Mouse (Mus musculus) limb, embryonic 15.5 days (tissue): ENCODE results near the gene Msh3. TPM values are rescaled to one million over a fixed set of nuclear protein-coding genes. Genes with fewer than 3 reads are reported as not detected.

ENCODE experiments used
- ATAC-seq: fragments of 200-750 bp; cut with Nextera tagmentation; 2 replicates; pipeline ENCODE4 v1.8.0; 2017; ENCODE audit warnings: low read depth, moderate TSS enrichment; ENCODE audit not compliant: insufficient number of reproducible peaks, low FRiP score, low TSS enrichment
- H3K27ac ChIP-seq: fragments of 300-500 bp; sonication (generic); 2 replicates; pipeline ENCODE4 v1.5.1; 2015; ENCODE audit warnings: moderate library complexity, mild to moderate bottlenecking, inconsistent platforms
- H3K27me3 ChIP-seq: fragments of 300-500 bp; sonication (generic); 2 replicates; pipeline ENCODE4 v1.6.1; 2015; ENCODE audit warnings: inconsistent platforms
- H3K36me3 ChIP-seq: fragments of 300-500 bp; sonication (generic); 2 replicates; pipeline ENCODE4 v1.6.1; 2015; ENCODE audit warnings: inconsistent platforms
- H3K4me1 ChIP-seq: fragments of 300-500 bp; sonication (generic); 2 replicates; pipeline ENCODE4 v1.6.1; 2015; ENCODE audit warnings: inconsistent platforms
- H3K4me2 ChIP-seq: fragments of 300-500 bp; sonication (generic); 2 replicates; pipeline ENCODE4 v1.6.1; 2015; ENCODE audit warnings: mild to moderate bottlenecking, inconsistent platforms
- H3K4me3 ChIP-seq: fragments of 300-500 bp; sonication (generic); 2 replicates; pipeline ENCODE4 v1.5.1; 2015; ENCODE audit warnings: mild to moderate bottlenecking, inconsistent platforms
- H3K9ac ChIP-seq: fragments of 300-500 bp; sonication (generic); 2 replicates; pipeline ENCODE4 v1.6.1; 2015; ENCODE audit warnings: inconsistent platforms
- H3K9me3 ChIP-seq: fragments of 300-500 bp; sonication (generic); 2 replicates; pipeline ENCODE4 v1.6.1; 2016; ENCODE audit warnings: inconsistent platforms
- WGBS: fragments of 180-500 bp; shearing (Covaris S2); methylation state at CpG from one replicate; pipeline ENCODE4 v1.1.7; 2015; 5-methylcytosine and 5-hydroxymethylcytosine counted together
- polyA plus RNA-seq: library from polyadenylated mRNA; unstranded; fragments of >200 nt; fragmentation: Nextera tagmentation; extraction: Ambion mirVana; gene quantifications from 2 replicates; pipeline ENCODE4 v1.2.1, GENCODE M21; 2015

Msh3 gene
- polyA plus RNA-seq, 1 experiment from 2014 or later: 22.1 TPM

GRCm38 (mm10) chr13:92326030-92326429 is 28.8 kb downstream of the Msh3 start:
- Histone ChIP-seq H3K9ac (no peak overlapping the region), H3K4me2 (no peak overlapping the region), H3K27me3 (no peaks in the 10 kb centered on the region), H3K4me1 (no peaks in the 10 kb centered on the region), H3K27ac (no peak overlapping the region), H3K9me3 (no peaks in the 10 kb centered on the region), H3K4me3 (no peak overlapping the region), H3K36me3 (no peaks in the 10 kb centered on the region; the same call in 1 of the 2 replicates)
- 69% methylated on average over 5 of the region's 5 CpGs for WGBS
- ATAC-seq: no peak

GRCm38 (mm10) chr13:92320770-92321169 is 34.0 kb downstream of the Msh3 start:
- no peak for ATAC-seq
- Histone ChIP-seq H3K27me3 (no peaks in the 10 kb centered on the region), H3K9me3 (no peaks in the 10 kb centered on the region), H3K27ac (no peak overlapping the region), H3K4me3 (no peak overlapping the region), H3K4me2 (no peak overlapping the region), H3K9ac (no peak overlapping the region), H3K36me3 (peaks cover 2% of the 10 kb centered on the region; the same call in 1 of the 2 replicates), H3K4me1 (no peaks in the 10 kb centered on the region)
- 50% methylated on average over 5 of the region's 5 CpGs for WGBS

GRCm38 (mm10) chr13:92314613-92315012 is 40.2 kb downstream of the Msh3 start:
- no peak for ATAC-seq
- Histone ChIP-seq H3K9me3 (no peaks in the 10 kb centered on the region), H3K36me3 (peaks cover 18% of the 10 kb centered on the region; the same call in 1 of the 2 replicates), H3K4me1 (no peaks in the 10 kb centered on the region), H3K4me3 (no peak overlapping the region), H3K27me3 (no peaks in the 10 kb centered on the region), H3K9ac (no peak overlapping the region), H3K4me2 (no peak overlapping the region), H3K27ac (no peak overlapping the region)
- WGBS: 57% methylated on average over 5 of the region's 5 CpGs

GRCm38 (mm10) chr13:92305680-92306079 is 49.1 kb downstream of the Msh3 start, which contains the start of gene Gm20379:
Gene Gm20379 (plus strand): TSS chr13:92305980.
- peaks cover 4% of the 10 kb centered on the region; the same call in 1 of the 2 replicates for H3K4me1 ChIP-seq
- 97% methylated on average over 11 of the region's 11 CpGs for WGBS
- H3K9me3 ChIP-seq: no peaks in the 10 kb centered on the region
- peaks cover 13% of the 10 kb centered on the region for H3K36me3 ChIP-seq
- no peaks in the 10 kb centered on the region for H3K27me3 ChIP-seq
- no peak within 1 kb of the TSS for H3K4me2 ChIP-seq
- H3K4me3 ChIP-seq: no peak within 1 kb of the TSS
- H3K9ac ChIP-seq: no peak within 1 kb of the TSS
- ATAC-seq: no peak
- no peak within 1 kb of the TSS for H3K27ac ChIP-seq

GRCm38 (mm10) chr13:92304291-92304690 is 50.5 kb downstream of the Msh3 start:
- WGBS: 91% methylated on average over 5 of the region's 5 CpGs
- ATAC-seq: no peak
- no peak overlapping the region for H3K4me3 ChIP-seq
- no peak overlapping the region for H3K9ac ChIP-seq
- no peak overlapping the region for H3K4me2 ChIP-seq
- H3K36me3 ChIP-seq: peaks cover 12% of the 10 kb centered on the region
- no peaks in the 10 kb centered on the region for H3K9me3 ChIP-seq
- peaks cover 4% of the 10 kb centered on the region; the same call in 1 of the 2 replicates for H3K4me1 ChIP-seq
- H3K27me3 ChIP-seq: no peaks in the 10 kb centered on the region
- no peak overlapping the region for H3K27ac ChIP-seq

- H3K27ac ChIP-seq: no peak overlapping the region
- H3K36me3 ChIP-seq: peaks cover 3% of the 10 kb centered on the region; the same call in 1 of the 2 replicates
- H3K27me3 ChIP-seq: no peaks in the 10 kb centered on the region
- peaks cover 4% of the 10 kb centered on the region; the same call in 1 of the 2 replicates for H3K4me1 ChIP-seq
- 26% methylated on average over 8 of the region's 8 CpGs for WGBS
- no peak overlapping the region for H3K9ac ChIP-seq
- no peak overlapping the region for H3K4me3 ChIP-seq
- H3K4me2 ChIP-seq: no peak overlapping the region
- H3K9me3 ChIP-seq: no peaks in the 10 kb centered on the region
- ATAC-seq: 0 out of 2 replicates have a peak, but pooled peaks have one; percentile 35
Measured at GRCm38 (mm10) chr13:92303062-92303948, 51.5 kb downstream of the Msh3 start.

- H3K27me3 ChIP-seq: no peaks in the 10 kb centered on the region
- ATAC-seq: no peak
- H3K27ac ChIP-seq: no peak overlapping the region
- no peaks in the 10 kb centered on the region for H3K9me3 ChIP-seq
- no peak overlapping the region for H3K9ac ChIP-seq
- WGBS: 62% methylated on average over 4 of the region's 4 CpGs
- no peak overlapping the region for H3K4me3 ChIP-seq
- no peak overlapping the region for H3K4me2 ChIP-seq
- peaks cover 3% of the 10 kb centered on the region; the same call in 1 of the 2 replicates for H3K36me3 ChIP-seq
- peaks cover 4% of the 10 kb centered on the region; the same call in 1 of the 2 replicates for H3K4me1 ChIP-seq
Measured at GRCm38 (mm10) chr13:92302466-92302865, 52.3 kb downstream of the Msh3 start.

- H3K36me3 ChIP-seq: peaks cover 3% of the 10 kb centered on the region; the same call in 1 of the 2 replicates
- H3K4me3 ChIP-seq: no peak overlapping the region
- no peaks in the 10 kb centered on the region for H3K27me3 ChIP-seq
- no peaks in the 10 kb centered on the region for H3K9me3 ChIP-seq
- no peak overlapping the region for H3K9ac ChIP-seq
- no peak for ATAC-seq
- H3K4me2 ChIP-seq: no peak overlapping the region
- peaks cover 4% of the 10 kb centered on the region; the same call in 1 of the 2 replicates for H3K4me1 ChIP-seq
- 50% methylated on average over 4 of the region's 4 CpGs for WGBS
- H3K27ac ChIP-seq: no peak overlapping the region
Measured at GRCm38 (mm10) chr13:92301754-92302153, 53.0 kb downstream of the Msh3 start.

- WGBS: 73% methylated on average over 1 of the region's 1 CpGs
Measured at GRCm38 (mm10) chr13:92299522-92299921, 55.3 kb downstream of the Msh3 start.

GRCm38 (mm10) chr13:92297021-92297420 is 57.8 kb downstream of the Msh3 start:
- H3K4me1 ChIP-seq: no peaks in the 10 kb centered on the region
- H3K27ac ChIP-seq: no peak overlapping the region
- no peaks in the 10 kb centered on the region for H3K9me3 ChIP-seq
- 70% methylated on average over 2 of the region's 2 CpGs for WGBS
- H3K27me3 ChIP-seq: no peaks in the 10 kb centered on the region
- no peak overlapping the region for H3K4me2 ChIP-seq
- 0 out of 2 replicates have a peak, but pooled peaks cover 7% of the 10 kb centered on the region for H3K36me3 ChIP-seq
- no peak for ATAC-seq
- H3K9ac ChIP-seq: no peak overlapping the region
- no peak overlapping the region for H3K4me3 ChIP-seq

More at GRCm38 (mm10) chr13:92299522-92299921, 55.3 kb downstream of the Msh3 start:
- H3K27ac ChIP-seq: no peak overlapping the region
- no peak for ATAC-seq
- H3K36me3 ChIP-seq: 0 out of 2 replicates have a peak, but pooled peaks cover 3% of the 10 kb centered on the region
- no peaks in the 10 kb centered on the region for H3K9me3 ChIP-seq
- H3K9ac ChIP-seq: no peak overlapping the region
- H3K4me2 ChIP-seq: no peak overlapping the region
- peaks cover 4% of the 10 kb centered on the region; the same call in 1 of the 2 replicates for H3K4me1 ChIP-seq
- H3K27me3 ChIP-seq: no peaks in the 10 kb centered on the region
- no peak overlapping the region for H3K4me3 ChIP-seq

GRCm38 (mm10) chr13:92296490-92296889 is 58.3 kb downstream of the Msh3 start:
- Histone ChIP-seq H3K27me3 (no peaks in the 10 kb centered on the region), H3K36me3 (0 out of 2 replicates have a peak, but pooled peaks cover 7% of the 10 kb centered on the region), H3K4me3 (no peak overlapping the region), H3K4me2 (no peak overlapping the region), H3K4me1 (peaks cover 2% of the 10 kb centered on the region; the same call in 1 of the 2 replicates), H3K9ac (no peak overlapping the region), H3K27ac (no peak overlapping the region), H3K9me3 (no peaks in the 10 kb centered on the region)
- ATAC-seq: no peak
- WGBS: 91% methylated on average over 4 of the region's 4 CpGs

GRCm38 (mm10) chr13:92293883-92294282 is 60.9 kb downstream of the Msh3 start:
- Histone ChIP-seq H3K4me2 (no peak overlapping the region), H3K9me3 (no peaks in the 10 kb centered on the region), H3K36me3 (peaks cover 8% of the 10 kb centered on the region; the same call in 1 of the 2 replicates), H3K27ac (no peak overlapping the region), H3K9ac (no peak overlapping the region), H3K4me3 (no peak overlapping the region), H3K27me3 (no peaks in the 10 kb centered on the region), H3K4me1 (peaks cover 4% of the 10 kb centered on the region; the same call in 1 of the 2 replicates)
- WGBS: 76% methylated on average over 5 of the region's 5 CpGs
- no peak for ATAC-seq
